Mouse (Mus musculus): Measurements from ENCODE around the gene Slc30a1.

DNA sequence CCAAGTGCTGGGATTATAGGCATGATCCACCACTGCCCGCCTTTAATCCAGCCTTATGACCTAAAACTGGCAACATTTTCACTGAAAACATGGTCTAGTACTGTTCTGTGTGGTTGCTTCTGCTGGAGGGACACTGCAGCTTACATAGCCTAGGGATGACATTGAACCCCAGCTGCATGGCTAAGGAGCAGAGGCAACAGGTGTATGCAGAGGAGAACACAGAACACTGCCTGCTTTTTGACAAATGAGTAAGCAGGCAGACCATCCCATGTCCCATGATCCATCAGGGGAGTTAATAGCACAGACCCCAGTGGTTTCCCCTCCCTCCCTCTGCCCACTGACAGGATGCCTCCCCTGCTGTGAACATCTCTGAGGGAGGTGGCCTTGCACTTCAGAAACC is 9.0 kb downstream of the Slc30a1 start:
- TF ChIP-seq TAL1 (conservative IDR thresholded peaks at IDR 0.05; ENCODE audit: low read depth, low read length) (no peak), CTCF (IDR thresholded peaks at IDR 0.05; ENCODE audit: low read depth, low read length) (no peak)
